Mouse (Mus musculus) Muller cell, postnatal 12 days (primary cell): Measurements from ENCODE around the gene Ccdc28b.

Source experiments
- DNase-seq: peaks from one replicate; pipeline ENCODE4 v3.0.0-alpha.2; 2015; ENCODE audit errors: inconsistent ontology term

Ccdc28b gene

DNA sequence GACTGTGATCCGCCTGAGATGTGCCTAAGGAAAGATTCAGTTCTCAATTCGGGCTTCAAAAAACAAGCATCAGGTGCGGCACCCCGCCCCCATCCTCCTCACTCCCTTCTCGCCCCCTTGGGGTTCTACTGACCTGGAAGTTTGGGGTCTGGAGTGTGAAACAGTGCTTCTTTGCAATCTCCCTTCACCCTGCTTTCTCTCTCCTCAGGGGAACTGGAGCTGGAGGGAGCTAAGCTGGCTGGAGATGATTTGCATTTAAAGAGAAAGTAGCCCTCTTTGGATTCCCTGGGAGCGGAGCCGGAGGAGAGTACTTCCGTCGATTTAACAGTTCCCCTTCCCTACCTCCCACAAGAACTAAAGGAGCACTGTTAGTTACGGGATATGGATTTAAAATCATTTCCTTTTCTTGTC lies at the start of gene Ccdc28b:
Ccdc28b (minus strand) TSS at position 267 of the 411 bp plus-strand sequence.
- DNase-seq, result no peak

DNA sequence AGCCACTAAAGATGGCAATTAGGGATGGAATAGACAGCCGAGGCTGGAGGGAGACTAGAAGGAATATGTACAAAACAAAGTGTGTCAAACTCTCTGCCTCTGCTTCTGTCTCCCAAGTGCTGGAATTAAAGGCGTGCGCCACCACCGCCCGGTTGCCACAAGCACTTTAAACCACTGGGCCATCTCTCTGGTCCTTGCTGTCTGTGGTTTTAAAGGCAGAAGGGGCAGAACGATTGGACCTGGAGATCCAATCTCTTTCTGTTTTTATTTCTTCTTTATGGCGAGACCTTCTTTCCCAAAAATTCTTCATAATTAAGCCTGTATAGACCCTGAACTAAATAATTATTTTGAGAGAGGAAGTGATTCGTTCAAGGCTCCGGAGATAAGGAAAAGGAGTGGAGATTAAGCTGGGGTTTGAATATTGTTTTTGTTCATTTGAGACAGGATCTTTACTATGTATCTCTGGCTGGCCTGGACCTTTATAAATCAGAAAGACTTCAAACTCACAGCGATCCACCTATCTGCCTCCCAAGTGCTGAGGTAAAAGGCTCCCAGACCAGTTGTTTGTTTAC lies 49.2 kb upstream of the Ccdc28b start:
- DNase-seq, result peak; percentile 25

DNA sequence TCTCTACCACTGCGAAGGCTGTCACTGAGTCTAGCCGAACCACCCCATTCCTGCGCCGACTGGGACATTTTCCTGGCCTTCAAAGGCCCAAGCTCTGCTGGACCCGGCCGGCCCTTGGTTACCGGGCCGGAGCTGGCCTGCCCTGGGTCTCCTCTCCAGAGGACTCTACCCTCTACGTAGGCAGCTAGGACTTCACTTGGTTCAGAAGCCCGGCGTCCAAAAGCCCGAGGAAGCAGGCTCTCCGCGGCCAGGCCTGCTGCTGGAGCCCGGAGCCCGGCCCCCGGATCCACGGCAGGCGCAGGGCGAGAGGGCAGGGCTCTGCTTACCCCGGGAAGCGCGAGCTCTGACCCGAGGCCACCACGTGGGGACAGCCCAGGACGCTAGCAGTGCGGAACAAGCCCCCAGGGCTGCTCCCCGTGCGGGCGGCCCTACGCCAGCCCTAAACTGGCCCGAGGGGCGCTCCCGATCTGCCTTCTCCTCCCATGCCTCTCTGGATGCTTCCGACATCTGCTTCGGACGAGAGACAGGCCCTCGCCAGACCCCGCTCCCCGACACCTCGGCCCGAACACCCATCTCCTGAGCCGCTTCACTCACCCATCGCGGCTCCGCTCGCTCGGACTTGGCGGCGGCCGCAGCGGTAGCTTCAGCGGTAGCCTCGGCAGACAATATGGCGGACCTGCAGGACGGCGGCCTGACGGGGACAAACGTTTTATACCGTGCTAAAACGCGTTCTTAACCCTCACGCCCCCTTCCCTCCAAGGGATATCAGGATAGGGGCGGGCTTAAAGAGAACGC lies 48.5 kb upstream of the Ccdc28b start, which contains the start of gene Kpna6:
Kpna6 (minus strand) TSS at position 685 of the 795 bp plus-strand sequence.
- DNase-seq, result peak; percentile 93

DNA sequence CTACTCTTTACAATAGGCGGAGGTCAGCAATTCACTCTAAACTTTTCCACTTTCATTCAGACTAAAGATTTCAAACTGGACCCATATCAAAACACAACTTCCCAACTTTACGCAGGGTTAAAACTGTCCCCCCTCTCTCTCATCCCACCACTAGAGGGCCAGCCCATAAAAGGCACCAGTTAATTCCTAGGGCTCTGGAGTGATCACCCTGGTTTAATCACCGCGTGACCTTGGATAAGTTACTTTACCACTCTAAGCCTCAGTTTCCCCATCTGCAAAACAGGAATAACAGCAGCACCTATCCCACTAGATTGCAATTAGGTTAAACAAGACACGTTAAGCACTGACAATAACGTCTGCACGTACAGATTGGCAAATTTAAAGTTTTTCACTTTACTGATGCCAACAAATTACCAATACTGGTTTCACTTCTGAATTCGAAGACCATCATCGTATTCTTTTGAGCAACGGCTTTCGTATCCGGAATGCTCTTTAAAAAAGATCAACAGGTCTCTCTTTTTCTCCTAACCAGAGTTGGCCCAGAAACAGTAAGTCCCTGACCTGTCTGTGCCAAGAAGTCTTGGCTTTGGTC lies 47.8 kb upstream of the Ccdc28b start:
- peak; percentile 59 for DNase-seq

DNA sequence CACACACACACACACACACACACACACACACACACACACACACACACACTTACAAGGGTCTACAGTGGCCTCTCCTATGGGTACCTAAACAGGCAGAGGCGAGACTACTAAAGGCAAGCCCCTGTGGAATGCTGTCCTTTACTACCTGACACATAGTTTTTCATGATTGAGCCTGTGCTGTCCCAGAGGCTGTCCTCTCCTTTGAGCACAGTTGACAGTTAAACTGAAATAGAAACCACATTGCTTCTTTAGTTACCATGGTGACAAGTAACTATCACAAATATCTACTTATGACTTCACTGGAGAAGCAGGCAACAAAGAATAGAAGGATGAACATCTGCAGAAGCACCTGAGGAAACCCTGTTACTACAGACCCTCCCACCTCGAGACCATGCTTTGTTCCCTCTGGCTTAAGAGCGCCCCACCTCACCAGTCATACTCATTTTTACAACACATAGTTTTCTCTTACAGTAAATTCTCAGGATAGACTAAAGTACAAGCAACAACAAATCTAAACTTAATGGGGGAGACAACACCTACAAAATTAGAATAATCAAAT lies 38.6 kb upstream of the Ccdc28b start:
- no peak for DNase-seq

DNA sequence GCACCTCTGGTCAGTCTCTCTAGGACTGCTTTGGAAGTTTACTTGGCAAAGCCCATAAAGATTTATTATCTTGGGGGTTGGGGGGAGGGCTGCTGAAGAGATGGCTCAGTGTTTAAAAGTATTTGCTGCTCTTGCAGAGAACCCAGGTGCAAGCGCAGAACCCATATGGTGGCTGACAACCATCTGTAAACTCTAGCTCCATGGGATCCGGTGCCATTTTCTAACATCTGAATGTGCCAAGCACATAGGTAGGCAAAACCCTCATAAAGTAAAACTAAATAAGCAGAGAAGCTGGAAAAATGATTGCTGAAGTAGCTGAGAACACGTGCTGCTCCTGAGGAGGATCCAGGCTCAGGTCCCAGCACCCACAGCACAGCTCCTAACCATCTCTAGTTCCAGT lies 37.8 kb upstream of the Ccdc28b start:
- DNase-seq, result no peak

DNA sequence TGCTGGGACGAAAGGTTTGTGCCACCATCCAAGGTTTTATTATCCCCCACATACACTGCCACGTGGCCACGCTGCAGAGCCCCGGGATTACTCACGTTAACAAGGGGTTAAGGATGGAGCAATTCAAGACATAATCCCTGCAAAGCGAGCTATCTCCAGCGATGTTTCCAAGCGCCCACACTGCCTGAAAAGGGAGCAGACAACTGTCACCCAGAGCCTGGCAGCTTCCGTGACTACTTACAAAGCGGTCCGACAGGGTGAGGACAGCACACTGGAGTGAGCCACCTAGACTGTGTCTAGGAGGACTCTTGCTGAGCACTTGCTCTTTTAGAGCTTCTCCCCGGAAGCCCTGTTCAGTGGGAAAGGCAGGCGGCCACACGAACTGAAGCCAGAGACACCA lies 31.0 kb upstream of the Ccdc28b start:
- DNase-seq, result no peak

DNA sequence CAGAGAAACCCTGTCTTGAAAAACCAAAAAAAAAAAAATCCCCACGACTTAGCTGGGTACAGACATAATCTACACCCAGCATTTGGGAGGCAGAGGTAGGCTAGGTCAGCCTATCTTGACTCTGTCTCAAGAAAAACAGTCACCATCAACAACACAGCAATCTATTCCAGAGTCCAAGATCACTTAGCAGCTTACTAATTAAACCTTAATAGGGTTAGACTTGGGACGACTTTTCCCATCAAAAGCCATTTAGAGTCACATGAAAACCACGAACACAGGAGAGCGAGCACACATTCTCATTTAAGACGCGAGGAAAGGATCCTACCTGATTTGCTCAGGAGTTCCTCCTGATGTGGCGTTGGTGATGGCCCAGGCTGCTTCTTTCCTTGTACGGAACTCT lies 26.6 kb upstream of the Ccdc28b start:
- DNase-seq, result no peak

DNA sequence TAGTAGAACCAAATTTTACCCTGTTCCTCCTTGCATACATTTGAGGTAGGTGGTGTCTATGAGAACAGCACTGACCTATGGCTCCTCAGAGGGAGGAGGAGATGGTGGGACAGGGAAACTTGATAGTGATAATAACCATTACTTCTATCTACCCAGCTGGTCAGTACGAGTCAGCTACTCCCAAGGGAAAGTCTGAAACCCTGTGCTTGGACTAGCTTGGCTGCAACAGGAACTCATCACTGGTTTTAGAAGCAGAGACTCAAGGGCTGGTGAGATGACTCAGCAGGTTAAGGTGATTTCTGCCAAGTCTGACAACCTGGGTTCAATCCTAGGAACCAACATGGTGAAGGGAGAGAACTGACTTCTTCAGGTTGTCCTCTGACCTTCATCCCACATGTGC lies 24.9 kb upstream of the Ccdc28b start:
- no peak for DNase-seq

DNA sequence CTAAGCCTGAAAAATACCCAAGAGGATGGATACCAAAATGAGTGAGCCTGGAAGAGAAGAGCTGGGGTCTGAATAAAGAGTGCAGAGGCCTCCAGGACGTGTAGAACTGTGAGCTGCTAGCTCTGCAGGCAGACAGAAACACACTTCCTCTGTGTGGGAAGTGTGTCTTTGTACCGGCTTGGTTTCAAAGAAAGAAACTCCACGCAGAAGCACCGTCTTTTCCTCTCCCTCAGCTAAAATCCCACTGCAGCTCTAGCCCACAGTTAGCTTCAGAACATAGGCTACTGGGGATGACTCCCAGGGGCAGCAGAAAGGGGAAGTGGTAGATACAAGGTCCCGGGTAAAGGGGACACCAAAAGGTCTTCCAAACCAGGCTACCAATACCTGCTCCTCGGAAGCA lies 21.5 kb upstream of the Ccdc28b start:
- DNase-seq, result no peak

DNA sequence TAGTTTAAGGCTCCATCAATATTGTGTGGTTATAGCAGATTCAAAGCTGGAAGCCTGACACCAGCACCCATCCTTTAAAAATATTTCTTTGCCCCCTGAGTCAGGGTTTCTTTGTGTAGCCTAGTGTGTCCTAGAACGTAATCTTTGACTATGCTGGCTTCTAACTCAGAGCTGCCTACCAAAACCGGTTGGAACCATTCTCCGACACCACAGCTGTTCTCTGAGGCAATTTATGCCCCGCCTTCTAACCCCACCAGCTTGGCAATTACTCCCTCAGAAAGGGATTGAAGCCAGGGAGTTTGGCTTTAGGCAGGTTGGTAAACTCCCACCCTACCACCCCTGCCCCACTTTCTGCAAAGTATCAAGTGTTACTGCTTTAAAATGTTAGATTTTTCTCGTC lies 18.0 kb upstream of the Ccdc28b start:
- DNase-seq, result peak; percentile 11

DNA sequence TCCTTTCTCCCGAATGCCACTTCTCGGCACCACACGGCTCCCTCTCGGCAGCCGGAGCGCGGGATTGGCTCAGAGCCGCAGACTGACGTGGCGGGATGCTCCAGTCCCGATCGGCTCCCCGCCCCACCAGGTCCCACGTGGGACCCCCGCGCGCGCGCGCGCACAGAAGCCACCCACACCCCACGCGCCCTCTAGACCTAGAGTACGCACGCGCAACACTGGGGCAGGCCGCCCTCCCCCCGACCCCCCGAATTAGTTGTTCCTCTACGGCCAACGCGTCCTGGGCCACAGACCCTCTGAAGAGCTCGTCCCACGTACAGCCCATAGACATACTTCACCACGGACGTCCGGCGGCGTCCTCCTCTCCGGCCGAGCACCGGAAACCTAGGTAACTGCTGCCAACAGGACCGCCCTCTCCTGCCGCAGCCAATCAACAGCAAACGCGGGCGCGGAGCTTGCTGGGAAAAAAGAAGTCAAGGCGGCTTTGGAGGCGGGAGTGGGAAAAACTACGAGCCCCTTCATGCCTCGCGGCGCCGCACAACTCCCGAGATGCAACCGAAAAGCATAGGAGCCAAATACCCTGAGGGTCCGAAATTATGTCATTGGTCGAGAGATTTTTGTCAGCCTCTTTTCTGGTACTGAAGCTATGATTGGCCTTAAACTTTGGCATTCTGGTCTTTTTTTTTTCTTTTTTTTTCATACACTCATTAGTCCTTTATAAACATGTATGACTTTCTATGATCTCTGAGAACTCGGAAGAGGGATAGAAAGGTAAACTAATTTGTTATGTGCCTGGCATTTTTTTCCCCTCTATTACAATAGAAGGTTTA lies 17.1 kb upstream of the Ccdc28b start, which contains the start of gene Txlna:
Txlna (minus strand) TSS at position 428 of the 830 bp plus-strand sequence.
- DNase-seq, result peak; percentile 99

DNA sequence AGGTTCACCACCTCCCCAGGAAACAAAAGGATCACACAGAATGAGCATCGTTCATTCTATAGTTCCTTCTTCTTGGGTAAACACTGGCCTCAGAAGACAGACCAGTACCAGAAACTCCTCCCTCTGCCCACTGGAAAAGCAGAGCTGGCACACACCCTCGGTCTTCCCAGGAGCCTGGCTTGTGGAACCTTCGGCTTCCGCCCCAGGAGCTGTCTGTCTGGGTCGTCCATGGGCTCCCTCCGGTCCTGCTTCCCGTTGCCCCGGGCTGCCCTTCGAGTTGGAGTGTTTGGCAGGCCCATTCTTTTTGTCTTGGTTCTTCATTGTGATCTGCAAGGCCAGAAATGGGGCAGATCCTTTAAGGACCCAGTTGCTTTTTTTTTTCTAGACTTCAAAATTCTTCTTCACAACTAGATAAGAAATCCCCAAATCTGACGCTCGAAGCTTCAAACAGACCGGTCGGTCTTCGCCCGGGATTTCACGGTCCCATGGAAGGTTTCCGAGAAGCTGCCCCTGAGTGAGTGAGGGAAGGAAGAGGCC lies 16.4 kb upstream of the Ccdc28b start:
- no peak for DNase-seq

DNA sequence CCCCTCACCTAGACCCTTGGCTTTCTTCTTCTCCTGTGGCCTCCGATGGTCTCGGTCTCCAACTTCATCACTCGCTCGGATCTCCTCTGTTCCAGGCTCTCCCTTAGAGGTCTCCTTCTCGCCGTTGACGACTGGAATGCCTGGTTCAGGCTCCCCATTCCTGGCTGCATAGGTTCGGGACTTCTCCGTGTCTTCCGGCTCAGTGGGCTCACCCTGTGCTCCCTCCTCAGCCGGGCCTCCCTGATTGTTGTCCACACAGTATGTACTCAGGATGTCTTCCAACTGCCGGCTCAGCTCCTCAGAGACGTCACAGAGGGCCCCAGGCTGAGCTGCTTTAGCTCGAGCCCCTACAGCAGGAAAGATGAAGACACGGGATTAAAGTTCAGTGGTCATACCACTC lies 15.5 kb upstream of the Ccdc28b start:
- DNase-seq, result no peak

DNA sequence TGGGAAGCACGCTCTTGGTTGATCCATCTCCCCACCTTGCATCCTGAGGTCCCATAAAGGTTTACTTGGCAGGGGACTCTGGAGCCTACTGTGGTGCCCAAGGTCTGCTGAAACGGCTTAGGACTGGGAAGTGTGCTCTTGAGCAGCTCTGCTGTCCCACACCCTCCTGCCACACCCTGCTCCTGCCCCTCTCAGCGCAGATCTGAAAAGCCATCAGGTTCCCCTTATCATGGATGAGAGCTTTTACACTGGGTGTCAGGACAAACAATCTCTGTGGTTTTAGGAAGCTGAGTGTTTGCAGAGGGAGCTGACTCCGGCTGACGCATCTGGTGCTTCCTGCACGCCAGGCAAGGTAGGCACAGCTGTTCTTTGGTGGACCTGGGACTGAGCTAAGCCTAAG lies 10.1 kb upstream of the Ccdc28b start:
- DNase-seq, result no peak

DNA sequence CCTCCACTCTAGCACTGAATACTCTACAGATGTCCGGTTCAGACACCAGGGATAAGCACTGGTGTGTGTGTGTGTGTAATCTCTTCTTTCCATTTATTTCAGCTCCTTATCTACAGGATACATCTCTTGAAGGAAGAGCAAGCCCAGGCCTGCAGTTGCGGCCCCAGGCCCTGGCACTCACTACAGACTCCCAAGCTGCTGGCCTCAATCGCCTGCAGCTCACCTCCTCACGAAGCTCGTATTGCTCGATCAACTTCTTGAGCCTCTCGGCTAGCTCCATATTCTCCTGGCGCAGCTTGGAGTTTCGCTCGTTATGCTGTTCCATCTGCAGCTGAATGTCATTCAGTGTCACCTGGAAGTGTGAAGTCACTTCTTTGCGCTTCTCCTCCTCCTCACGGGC lies 8.1 kb upstream of the Ccdc28b start:
- no peak for DNase-seq

DNA sequence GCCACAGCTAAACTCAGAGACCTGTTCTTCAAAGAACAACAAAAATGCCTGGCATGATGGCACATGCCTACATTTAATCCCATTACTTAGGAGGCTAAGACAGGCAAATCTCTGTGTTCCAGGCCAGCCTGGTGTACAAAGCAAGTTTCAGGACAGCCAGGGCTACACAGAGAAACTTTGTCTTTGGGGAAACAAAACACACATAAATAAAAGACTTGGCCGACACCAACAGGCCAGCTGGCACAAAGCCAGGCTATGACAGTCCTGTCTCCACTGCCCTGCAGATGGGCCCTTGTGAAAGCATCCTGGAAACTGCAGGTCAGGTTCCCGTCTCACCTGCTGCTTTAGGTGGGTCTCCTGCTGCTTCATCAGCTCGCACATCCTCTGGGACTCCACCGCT lies 7.2 kb upstream of the Ccdc28b start:
- DNase-seq, result no peak

DNA sequence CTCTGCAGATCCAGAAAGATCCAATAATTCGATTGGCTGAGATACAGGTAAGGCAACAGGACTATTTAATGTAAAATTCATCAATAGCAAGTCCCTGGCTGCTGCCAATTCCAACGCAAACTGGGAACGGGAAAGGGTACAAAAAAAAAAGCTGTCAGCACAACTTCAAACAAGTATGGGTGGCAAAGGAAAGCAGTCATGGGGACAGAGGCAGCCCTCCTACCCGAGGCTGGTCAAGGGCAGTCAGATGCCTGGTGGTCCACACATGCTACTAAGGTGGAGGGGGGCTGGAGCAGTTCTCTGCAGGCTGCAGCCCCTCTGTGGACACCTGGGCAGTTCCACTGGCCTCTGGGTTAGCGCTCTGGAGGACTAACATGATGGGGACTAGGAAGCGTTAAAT lies 2.3 kb upstream of the Ccdc28b start:
- DNase-seq, result no peak

DNA sequence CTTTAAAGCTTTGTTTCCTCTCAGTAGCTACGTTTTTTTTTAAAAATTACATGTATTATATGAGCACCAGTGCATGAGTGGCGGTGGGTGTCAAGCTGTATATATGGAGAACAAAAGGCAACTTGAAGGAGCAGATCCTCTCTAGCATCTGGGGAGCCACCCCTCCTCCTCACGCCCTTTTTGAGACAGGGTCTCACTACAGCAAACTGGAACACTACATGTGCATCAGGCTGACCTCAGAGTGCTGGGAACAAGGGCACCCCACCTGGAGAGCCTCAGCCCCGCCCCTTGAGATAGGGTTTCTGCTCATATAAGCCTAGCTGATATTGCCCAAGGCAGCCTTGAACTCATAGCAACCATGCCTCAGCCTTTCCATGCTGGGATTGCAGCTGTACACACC lies 1.7 kb upstream of the Ccdc28b start:
- DNase-seq, result no peak

DNA sequence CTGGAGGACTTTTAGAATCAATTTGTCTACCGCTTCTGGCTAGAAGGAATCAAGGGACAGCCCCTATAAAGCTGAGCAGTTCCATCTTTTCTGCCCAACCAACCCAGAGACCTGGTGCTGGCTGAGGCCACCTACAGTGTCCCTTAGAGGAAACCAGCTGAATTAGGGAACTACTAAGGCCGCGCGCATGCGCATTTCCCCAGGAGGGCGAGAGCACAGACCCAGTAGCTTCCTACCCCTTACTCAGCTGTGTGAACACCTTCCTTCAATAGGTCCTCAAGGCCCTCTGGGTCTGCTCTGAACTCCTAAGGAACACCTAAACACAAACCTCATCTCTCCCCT lies 1.3 kb upstream of the Ccdc28b start:
- peak; percentile 60 for DNase-seq

DNA sequence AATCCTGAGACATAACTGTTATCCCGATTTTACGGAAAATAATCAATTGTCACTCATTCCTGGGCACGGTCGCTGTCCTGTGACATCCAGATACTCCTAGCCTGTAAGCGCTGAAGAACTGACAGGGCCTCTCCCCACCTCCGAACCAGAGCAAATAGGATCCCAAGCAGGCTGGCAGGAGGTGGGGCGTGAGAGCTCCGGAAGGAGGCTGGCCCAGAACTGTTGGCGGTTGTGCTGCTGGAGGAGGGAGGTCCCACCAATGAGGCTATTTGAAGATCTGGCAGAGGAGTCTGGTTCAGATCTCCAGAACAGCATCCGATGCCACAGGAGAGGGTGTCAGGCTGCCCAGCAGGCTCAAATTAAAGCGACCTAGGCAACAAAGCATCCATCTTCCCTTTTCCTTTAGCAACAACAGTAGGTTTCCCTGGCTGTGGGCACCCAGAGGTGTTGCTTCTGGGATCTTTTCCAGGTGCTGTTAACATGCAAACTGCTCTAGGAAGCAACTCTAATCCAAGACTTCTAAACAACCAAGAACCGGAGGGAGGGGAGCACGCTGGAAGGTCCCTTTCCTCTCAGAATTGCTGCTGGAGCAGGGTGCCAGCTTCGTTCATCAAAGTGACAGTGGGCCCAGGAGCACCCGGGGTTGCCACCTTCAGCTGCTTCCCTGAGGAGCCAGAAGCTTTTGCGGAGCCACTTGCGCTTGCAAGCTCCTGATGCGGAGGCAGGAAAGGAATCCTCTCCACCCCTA lies 708 bp upstream of the Ccdc28b start:
- peak; percentile 97 for DNase-seq
